Mouse (Mus musculus) cerebellum, adult 11 months (tissue): ENCODE measurements at regions not wholly inside any gene's neighbourhood (a gene's known extent, or its start where the extent isn't known, plus 50 kb on each side); places are given as distances from the start of the nearest gene placed in this dataset.
"Not testable (repeated sequence)": the region's sequence is repeated elsewhere in the genome, so short reads cannot be mapped to it uniquely, and the experiment has no call there.

Experiments
- DNase-seq: peaks from one replicate; pipeline ENCODE4 v3.0.0; 2022

DNA sequence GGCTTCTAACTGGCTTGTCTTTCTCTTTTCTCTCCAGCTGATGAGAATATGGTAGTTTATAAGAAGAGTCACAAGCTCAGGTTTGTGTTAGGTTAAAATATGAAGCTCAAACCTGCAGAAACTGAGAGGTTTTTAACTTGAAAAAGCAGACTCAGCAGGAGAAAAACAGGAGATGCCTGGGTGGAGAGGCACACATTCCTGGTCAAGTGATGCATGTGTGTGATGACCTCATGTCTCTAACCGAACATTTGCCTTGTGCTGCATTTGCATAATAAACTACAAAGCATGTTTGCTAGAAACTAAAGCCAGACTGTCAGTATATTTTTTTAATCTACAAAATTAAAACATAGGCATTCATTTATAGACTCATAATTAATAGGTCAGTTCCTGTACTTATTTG lies 182.2 kb upstream of the Ctso start:
- no peak for DNase-seq

DNA sequence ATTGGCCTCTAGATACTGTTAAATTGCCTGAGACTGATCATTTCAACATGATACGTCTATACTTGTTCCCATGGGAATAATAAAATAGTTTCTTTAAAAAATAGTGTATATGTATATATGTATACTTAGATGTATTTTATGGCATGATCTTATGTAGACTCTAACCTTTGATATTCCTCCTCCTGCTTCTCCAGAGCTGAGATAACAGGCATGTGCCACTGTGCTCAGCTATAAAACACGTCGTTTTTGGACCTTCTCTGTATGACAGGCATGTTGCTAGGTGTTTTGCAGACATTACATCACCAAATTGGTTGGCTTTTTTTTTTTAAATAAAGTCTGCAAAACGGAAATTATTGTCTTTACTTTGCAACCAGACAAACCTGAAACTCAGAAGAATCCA lies 179.4 kb upstream of the Ctso start:
- DNase-seq, result no peak

DNA sequence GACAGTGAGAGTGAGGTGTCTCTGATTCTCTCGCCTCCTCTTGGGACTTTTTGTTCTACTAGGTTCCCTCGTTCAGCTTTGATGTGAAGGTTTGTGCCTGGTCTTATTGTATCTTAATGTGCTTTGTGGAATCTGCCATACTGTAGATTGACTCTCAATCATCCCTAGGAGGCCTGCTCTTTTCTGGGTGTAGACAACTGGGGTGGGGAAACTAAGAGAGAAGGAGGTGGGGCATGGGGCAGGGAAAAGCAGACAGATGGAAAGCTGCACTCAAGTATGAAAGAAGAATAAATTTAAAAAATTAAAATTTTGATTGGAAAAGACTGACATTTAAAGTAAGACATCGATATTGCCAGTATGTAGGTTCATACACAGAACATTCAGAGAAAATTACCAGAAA lies 172.0 kb upstream of the Ctso start:
- no peak for DNase-seq

DNA sequence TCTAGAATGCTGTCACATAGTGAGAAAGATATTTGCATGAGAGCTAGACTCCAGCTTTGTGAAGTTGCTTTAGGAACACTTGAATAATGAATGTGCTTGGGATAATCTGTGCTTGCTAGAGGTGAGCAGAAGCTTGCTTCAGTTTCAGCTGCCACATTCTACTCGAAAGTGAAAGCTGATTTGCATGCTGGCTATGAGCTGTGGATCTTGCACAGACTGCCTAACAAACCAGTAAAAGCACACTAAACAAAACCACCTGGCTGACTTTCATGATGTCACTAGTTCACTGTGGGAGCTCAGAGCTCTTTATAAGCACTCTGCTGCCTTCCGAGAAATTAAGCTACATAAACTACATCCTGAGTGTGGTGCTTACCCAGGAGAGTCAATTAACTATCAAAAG lies 171.5 kb upstream of the Ctso start:
- no peak for DNase-seq

DNA sequence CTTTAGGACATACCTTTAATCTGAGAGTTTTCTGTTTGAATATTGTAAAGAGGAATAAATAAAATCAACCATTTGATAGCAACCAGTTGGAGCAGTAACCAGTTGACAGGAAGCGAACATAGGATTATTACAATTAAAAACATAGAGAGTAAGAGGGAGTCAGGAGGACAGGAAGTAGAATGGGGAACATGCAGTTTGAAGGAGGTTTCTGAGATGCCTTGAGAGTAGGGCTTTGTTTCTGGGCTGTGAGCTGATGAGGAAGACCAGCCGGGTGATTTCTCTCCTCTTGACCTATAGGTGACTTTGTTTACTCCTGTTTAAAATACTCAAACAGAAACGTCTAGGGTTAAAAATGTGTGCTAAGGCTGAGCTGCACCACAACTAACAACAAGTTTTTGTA lies 160.6 kb upstream of the Ctso start:
- no peak for DNase-seq

DNA sequence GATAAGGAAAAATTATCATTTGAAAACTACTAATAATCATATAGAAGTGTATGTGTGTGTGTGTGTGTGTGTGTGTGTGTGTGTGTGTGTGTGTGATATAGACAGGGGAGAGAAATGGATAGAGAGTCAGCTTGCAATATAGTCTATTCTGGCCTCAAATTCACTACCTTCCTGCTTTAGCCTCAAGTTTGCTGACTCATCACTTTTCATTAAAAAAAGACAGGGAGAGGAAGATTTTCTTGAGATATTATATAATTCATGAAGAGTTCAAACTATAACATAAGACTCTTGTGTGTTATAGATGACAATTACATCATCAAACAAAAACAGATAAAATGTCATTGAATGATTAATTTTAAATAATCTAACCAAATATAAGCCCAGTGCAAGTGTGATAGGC lies 159.4 kb upstream of the Ctso start:
- DNase-seq, result no peak

DNA sequence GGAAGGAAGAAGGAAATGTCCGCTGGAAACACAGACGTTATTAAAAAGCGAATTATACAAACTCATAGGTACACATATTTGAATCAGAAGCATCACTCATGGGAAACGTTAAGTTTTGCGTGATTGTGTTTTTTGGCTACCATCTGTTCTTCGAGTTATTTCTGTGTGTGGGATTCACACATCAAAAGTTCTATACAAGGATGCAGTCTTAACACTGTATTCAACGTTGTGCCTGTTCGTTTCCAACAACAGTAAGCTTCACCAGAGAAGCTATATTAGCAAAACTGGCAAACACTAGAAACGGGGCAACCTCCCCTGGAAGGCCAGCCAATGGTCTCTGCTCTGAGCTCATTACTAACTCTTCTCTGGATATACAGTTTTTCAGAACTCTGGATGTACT lies 150.3 kb upstream of the Ctso start:
- DNase-seq, result no peak

DNA sequence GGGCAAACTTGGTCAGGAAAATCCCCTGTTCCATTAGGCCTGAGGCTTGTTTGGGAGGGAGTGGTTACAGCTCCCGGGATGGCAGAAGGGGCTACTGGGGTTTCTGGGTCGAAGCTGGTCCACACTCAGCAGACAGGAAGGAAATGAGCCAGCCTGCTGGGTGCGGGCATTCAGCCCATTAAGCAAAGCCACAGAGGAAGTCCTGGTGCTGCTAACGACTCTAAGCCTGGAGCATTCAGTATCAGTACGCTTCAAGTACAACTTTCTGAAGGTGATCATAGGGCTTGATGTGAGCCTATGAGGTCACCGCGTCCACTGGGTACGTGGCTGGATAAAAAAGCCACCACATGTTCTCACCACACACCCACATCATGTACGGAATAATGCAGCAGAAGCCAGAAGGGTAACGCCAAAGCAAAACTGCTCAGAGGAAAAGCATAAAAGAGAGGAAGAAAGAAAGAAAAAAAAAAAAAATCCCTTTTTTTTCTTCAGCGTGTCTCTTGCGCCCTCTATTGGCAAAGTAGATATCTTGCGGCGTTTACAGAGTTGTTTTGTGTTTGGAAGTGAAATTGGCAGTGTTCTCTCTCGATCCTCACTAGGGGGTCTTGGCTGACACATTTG lies 149.4 kb upstream of the Ctso start:
- no peak for DNase-seq

DNA sequence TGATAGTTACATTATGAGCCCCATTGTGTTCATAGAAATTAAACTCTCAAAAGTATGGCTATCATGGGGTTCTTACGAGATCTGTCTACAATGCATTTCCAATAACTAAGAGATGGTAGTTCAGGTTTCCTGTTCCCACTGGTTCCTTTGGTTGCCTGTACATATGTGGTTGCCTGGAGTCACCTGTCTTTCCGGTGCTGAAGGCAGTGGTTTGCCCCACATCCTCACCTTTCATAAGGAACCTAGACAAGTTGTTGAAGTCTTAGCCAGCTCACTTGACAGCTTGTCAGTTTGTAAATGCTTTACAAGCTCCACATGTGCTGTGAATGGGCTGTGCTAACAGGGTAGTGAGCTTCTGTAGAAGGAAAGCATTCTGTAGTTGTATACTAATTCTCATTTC lies 143.5 kb upstream of the Ctso start:
- DNase-seq, result no peak

DNA sequence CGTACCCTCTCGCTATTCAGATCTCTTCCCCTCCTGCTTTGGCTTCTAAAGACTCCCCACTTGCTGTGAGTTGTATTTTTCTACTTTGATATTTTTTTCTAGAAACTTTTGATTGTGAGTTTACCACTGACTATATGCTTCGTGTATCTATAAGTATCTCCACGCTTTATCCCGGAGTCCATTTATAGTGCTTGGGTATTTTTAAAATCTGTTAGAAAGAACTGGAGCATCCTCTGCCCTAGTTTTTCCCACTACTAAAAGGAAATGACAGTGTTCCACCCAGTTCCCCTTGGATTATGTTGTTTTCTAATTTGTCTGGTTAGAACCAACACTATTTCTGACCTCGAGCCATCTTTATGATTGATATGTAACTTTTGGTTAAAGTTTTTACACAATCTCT lies 142.7 kb upstream of the Ctso start:
- DNase-seq, result no peak

DNA sequence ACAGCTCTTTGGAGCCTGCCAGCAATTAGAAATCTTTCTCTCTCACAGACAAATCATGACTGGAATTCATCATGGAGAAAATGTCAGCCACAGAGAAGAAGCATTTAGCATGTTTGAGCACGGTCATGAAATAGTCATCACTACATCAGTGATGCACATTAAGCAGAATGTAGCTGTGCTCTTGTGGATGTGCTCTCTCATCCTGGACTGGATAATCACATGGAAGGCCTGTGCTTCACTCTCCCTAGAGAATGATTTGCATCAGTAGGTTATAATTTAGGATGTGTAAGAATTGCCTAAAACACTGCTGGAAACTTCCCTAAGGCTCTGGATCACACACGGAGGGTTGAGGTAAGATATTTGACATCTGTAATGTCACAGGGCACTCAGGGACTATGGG lies 130.3 kb upstream of the Ctso start:
- no peak for DNase-seq

DNA sequence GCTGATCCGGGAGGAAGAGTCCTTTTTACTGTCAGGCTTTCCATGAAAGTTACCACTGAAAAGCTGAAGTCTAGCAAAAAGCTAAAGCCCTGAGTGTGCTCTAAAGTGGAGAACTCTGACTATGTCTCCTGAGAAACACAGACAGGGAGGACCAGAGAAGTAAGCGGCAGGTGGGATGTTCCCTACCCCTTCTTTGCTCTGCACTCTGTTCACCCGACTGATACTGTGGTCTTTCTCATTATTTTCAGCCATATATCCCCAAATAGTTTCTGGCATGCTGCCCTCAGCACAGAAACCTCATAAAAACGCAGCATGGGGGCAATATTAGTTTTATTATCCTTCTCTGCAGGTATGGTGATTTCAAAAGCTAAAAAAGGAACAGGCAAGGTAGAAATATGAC lies 126.7 kb upstream of the Ctso start:
- no peak for DNase-seq

DNA sequence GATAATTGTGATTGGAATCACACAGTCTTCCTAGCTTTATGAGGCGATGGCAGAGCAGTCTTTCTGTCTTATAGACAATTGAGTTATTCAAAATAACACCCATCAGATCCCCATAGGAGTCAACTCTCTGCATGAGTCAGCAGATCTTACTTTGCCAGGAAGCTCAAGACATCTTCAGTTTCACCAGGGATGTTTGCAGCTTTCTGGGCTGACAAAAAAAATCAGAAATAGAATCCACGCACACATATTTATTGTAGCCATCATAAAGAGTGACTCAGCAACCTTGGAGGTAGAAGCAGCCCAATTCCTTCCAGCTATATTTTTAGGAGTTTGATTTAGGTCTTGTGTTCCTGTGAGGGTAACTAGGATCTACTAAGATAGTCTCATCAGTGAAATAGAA lies 122.8 kb upstream of the Ctso start:
- DNase-seq, result no peak

DNA sequence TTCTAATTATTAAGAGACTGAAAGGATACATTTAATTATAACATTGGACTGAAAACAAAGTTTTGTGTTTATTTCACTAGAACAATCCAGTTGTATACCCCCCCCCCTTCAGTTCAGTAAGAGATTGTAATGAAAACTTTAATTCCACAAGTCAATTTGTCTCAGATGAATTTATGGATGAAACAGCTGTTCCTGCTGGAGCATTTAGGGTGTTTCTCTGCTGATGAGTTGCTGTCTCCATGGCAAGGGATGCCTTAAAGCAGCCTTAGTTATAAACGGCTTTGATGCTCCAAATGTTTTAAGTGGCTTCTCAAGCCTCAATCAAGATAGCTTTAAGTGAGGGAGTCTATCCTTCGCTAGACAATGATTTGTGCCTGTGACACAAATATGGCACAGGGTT lies 112.1 kb upstream of the Ctso start:
- no peak for DNase-seq

DNA sequence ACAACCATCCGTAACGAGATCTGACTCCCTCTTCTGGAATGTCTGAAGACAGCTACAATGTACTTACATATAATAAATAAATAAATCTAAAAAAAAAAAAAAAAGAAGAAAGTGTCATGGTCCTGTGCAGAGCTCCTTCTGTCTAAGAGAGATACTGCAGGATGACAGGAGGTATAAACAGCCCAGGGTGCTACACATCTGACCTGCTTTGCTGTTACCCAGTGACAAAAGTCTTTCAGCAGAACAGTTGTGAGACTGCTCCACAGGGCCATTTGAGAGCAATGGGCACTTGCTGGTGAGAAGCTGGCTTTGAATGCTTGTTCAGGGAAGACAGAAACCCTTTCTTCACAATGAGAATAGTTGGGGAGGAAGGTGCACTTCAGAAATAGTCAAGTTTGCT lies 102.9 kb upstream of the Ctso start:
- no peak for DNase-seq

DNA sequence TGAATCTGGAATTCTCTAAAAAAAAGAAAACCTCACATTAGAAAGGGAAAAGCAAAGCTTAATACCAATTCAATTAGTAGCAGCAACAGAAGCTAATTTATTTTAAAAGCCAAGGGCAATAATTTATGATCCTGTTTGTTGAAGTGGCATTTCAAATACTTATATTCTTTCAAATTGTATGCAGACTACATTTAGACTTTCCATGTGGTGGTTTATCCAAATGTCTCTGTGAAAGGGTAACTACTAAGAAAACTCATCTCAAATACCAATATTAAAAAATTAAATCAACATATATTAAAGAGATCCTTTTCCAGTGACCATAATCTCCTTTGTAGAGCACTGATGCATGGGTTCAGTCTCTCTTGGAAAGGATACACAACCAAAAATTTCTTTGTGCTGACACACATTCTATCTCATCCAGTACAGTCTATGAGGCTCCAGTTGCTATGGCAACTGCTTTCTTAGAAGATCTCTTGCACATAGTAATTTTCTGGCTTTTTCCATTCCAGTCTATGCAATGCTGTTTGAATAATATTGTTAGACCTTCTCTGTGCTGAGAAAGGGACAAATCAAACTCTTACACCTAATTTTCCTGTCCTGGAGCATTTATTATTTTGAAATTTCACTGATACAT lies 102.3 kb upstream of the Ctso start:
- no peak for DNase-seq

DNA sequence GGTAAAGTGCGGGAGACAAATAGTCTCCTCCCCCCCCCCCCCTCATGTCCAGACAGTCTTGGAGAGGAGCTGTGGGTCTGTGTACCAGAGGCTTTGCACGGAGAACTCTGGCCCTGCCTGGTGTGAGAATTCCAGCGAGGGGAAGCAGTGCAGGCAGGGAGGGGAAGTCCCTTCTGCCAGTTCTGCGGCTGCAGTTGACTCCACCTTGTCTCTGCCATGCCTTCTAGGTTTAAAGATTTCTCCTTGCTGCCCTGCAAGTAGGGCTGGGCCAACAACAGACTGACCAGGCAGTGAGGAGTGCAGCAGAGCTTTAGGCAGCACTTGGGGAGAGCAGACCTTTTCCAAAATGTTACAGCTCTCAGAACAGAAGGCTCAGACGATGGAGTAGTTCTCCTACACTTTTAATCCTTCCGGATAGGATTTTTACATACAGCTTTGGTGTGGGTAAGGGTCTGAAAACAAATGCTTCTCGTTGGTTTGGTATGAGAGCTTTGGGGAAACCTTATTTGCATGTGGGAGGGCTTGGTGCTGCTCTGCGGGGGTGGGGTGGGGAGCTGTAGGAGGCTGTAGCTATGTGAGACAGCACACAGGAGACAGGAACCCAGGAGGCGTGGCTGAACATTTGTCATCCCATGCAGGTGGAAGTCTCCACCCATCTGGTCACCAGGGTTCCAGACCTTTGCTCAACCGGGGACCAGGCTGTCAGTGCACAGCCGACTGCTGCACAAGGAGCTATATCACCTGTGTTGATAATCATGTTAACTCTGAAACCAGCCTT lies 96.8 kb upstream of the Ctso start:
- DNase-seq, result no peak

DNA sequence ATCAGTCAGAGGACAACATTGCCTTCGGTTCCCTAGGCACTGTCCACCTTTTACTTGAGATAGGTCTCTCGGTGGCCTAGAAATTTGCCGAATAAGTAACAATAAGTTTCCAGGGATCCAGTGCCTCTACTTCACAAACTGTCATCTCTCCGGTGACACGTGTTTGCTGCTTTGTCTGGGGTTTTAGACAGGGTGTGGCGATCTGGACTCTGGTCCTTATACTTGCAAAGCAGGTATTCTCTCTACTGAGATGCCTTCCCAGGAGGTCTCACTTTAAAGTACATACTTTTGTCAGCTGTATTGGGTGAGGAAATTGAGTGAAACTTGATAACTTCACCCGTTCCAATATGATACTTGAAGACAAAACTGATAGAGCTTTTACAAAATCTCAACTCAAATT lies 95.9 kb upstream of the Ctso start:
- DNase-seq, result no peak

DNA sequence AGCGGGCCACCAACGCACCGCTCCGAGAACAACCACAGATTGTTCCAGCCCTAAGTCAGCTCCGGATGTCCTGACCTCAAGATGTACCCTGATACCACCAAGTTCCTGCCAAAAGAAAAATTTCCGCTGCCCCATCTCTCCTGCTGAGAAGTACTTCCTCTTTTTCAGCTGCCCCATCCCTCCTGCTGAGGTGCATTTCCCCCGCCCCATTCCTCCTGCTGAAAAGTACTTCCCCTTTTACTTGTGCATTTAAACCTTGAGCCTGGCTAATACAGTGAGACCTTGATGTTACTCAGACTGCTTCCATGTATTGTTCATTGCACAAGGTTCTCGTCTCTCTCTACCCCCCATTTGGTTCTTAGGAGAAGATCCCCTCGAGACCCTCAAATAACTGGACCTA lies 94.3 kb upstream of the Ctso start:
- not testable (repeated sequence) for DNase-seq

DNA sequence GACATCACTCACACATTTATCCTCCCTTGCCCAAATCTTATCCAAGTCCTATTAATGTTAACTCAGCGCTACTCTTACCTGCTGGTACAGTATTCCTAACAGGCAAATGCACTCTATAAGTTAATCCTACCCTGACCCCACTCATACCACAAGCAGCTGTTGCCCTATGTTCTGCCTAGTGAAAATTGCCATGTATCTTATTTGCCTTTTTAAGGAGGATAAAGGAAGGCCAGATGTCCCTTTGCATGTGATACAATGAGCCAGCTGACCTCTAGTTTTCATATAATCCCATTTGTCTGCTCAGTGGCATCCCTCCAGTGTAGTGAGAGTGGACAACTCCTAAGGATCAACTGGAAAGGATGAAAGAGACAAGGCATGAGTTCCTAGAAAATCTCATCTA lies 67.9 kb upstream of the Ctso start:
- no peak for DNase-seq
